Mouse (Mus musculus) limb, embryonic 12.5 days (tissue): ENCODE results near the gene Prr3. TPM values are rescaled to one million over a fixed set of nuclear protein-coding genes. Genes with fewer than 3 reads are reported as not detected.
A peak's percentile ranks its signal among the peaks of the same experiment; 100 is the strongest.

Experiments
- ATAC-seq: fragments of 200-750 bp; cut with Nextera tagmentation; 2 replicates; pipeline ENCODE4 v1.8.0; 2017; ENCODE audit warnings: low read depth, moderate TSS enrichment; ENCODE audit not compliant: insufficient number of reproducible peaks, insufficient read depth, low FRiP score, low TSS enrichment
- H3K27ac ChIP-seq: fragments of 300-500 bp; sonication (generic); 2 replicates; pipeline ENCODE4 v1.5.1; 2016; ENCODE audit warnings: mild to moderate bottlenecking, moderate library complexity
- H3K27me3 ChIP-seq: fragments of 300-500 bp; sonication (generic); 2 replicates; pipeline ENCODE4 v1.6.1; 2016; ENCODE audit warnings: mild to moderate bottlenecking, moderate library complexity
- H3K36me3 ChIP-seq: fragments of 300-500 bp; sonication (generic); 2 replicates; pipeline ENCODE4 v1.6.1; 2016; ENCODE audit warnings: mild to moderate bottlenecking, moderate library complexity
- H3K4me1 ChIP-seq: fragments of 300-500 bp; sonication (generic); replicated peaks from 2 replicates; pipeline ENCODE4 v1.6.1; 2016
- H3K4me2 ChIP-seq: fragments of 300-500 bp; sonication (generic); 2 replicates; pipeline ENCODE4 v1.6.1; 2016; ENCODE audit warnings: mild to moderate bottlenecking, moderate library complexity
- H3K4me3 ChIP-seq: fragments of 300-500 bp; sonication (generic); replicated peaks from 2 replicates; pipeline ENCODE4 v1.5.1; 2016; ENCODE audit warnings: mild to moderate bottlenecking
- H3K9ac ChIP-seq: fragments of 300-500 bp; sonication (generic); replicated peaks from 2 replicates; pipeline ENCODE4 v1.6.1; 2016; ENCODE audit warnings: mild to moderate bottlenecking, moderate library complexity
- H3K9me3 ChIP-seq: fragments of 300-500 bp; sonication (generic); 2 replicates; pipeline ENCODE4 v1.6.1; 2016; ENCODE audit warnings: mild to moderate bottlenecking, moderate library complexity
- WGBS: fragments of 180-500 bp; shearing (Covaris S2); methylation state at CpG from one replicate; pipeline ENCODE4 v1.1.7; 2016; 5-methylcytosine and 5-hydroxymethylcytosine counted together
- microRNA counts: library from miRNA; unstranded; fragments of <30 nt; microRNA quantifications from one replicate; lab custom pipeline; 2017
- microRNA-seq: library from miRNA; unstranded; fragments of <30 nt; microRNA quantifications from one replicate; pipeline ENCODE4, GENCODE M21; 2017
- polyA plus RNA-seq: library from polyadenylated mRNA; unstranded; fragments of >200 nt; fragmentation: Nextera tagmentation; extraction: Ambion mirVana; gene quantifications from 2 replicates; pipeline ENCODE4 v1.2.1, GENCODE M21; 2016

Prr3 gene
- polyA plus RNA-seq, 1 experiment from 2014 or later: 39.0 TPM

DNA sequence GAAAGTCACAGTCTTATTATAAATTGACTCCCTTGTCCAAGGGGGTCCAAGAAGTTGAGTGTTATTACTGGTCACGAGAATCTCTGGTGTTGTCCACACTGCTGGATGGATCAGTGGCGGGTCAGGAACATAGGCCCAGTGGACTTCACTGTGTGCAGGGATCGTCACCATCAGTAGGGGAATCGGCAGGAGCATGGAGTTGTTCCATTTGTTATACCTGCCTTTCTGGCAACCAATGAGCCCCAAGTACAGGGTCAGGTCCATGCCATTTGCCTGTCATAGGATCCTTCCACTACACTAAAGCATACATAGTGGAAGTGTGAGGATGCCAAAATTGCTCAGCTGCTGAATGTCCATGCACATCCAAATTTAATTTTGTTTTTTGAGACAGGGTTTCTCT lies 47.4 kb downstream of the Prr3 start:
- Histone ChIP-seq H3K36me3 (peaks cover 48% of the 10 kb centered on the region), H3K4me1 (no peaks in the 10 kb centered on the region), H3K9me3 (no peaks in the 10 kb centered on the region), H3K27ac (no peak overlapping the region), H3K4me3 (no peak overlapping the region), H3K27me3 (no peaks in the 10 kb centered on the region), H3K4me2 (no peak overlapping the region), H3K9ac (no peak overlapping the region)
- ATAC-seq: no peak
- WGBS: 87% methylated on average over 4 of the region's 4 CpGs

GRCm38 (mm10) chr17:35930627-35931026 lies 49.4 kb downstream of the Prr3 start:
- peaks cover 67% of the 10 kb centered on the region for H3K36me3 ChIP-seq
- no peaks in the 10 kb centered on the region for H3K9me3 ChIP-seq
- H3K4me1 ChIP-seq: no peaks in the 10 kb centered on the region
- no peak overlapping the region for H3K4me3 ChIP-seq
- no peak overlapping the region for H3K9ac ChIP-seq
- H3K27me3 ChIP-seq: no peaks in the 10 kb centered on the region
- no peak for ATAC-seq
- 95% methylated on average over 12 of the region's 12 CpGs for WGBS
- H3K4me2 ChIP-seq: no peak overlapping the region
- no peak overlapping the region for H3K27ac ChIP-seq

DNA sequence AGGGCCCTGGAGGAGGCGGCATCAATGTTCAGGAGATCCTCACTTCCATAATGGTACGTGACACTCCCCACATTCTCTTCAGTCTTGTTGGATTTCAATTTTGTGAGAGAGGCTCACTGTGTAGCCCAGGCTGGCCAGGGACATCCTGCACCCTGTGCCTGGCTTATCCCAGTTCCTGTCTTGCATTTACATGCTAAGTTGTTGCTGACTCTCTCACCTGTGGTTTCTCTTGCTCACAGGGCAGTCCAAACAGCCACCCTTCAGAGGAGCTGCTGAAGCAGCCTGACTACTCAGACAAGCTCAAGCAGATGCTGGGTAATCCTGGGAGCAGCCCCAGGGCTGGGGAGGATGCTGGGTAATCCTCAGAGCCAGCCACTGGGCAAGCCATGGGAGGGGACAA lies 50.5 kb downstream of the Prr3 start:
- WGBS: 100% methylated on average over 2 of the region's 2 CpGs
- Histone ChIP-seq H3K36me3 (peaks cover 78% of the 10 kb centered on the region), H3K9ac (no peak overlapping the region)

GRCm38 (mm10) chr17:35927471-35927870 lies 52.6 kb downstream of the Prr3 start:
- Histone ChIP-seq H3K9ac (no peak overlapping the region), H3K27ac (no peak overlapping the region), H3K36me3 (peaks cover 92% of the 10 kb centered on the region), H3K9me3 (no peaks in the 10 kb centered on the region), H3K4me3 (no peak overlapping the region), H3K27me3 (no peaks in the 10 kb centered on the region), H3K4me1 (no peaks in the 10 kb centered on the region), H3K4me2 (no peak overlapping the region)
- no peak for ATAC-seq
- 86% methylated on average over 1 of the region's 1 CpGs for WGBS

More for the DNA sequence above, 50.5 kb downstream of the Prr3 start:
- no peak overlapping the region for H3K27ac ChIP-seq
- no peaks in the 10 kb centered on the region for H3K27me3 ChIP-seq
- no peak overlapping the region for H3K4me3 ChIP-seq
- no peak for ATAC-seq
- H3K4me1 ChIP-seq: no peaks in the 10 kb centered on the region
- H3K9me3 ChIP-seq: no peaks in the 10 kb centered on the region
- H3K4me2 ChIP-seq: no peak overlapping the region

DNA sequence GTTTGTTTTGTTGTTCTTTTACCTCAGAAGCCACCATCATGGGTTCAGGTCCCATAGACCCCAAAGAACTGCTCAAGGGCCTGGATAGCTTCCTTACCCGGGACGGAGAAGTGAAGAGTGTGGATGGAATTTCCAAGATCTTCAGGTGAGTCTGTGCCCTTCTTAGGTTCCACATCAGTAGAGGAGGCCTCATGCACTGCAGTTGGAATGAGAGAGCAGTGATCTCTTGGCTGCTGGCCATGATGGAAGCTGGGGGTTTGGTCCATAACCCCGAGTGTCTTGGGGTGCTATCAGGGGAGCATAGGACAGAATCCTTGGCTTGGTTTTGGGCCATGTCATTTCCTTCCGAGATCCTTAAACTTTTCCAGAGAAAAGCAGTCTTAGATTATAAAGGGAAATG lies 56.8 kb downstream of the Prr3 start:
- Histone ChIP-seq H3K27ac (no peak overlapping the region), H3K9ac (no peak overlapping the region), H3K27me3 (no peaks in the 10 kb centered on the region), H3K36me3 (peaks cover 57% of the 10 kb centered on the region), H3K4me3 (no peak overlapping the region), H3K9me3 (no peaks in the 10 kb centered on the region), H3K4me1 (peaks cover 21% of the 10 kb centered on the region), H3K4me2 (no peak overlapping the region)
- WGBS: 94% methylated on average over 4 of the region's 4 CpGs
- ATAC-seq: no peak

DNA sequence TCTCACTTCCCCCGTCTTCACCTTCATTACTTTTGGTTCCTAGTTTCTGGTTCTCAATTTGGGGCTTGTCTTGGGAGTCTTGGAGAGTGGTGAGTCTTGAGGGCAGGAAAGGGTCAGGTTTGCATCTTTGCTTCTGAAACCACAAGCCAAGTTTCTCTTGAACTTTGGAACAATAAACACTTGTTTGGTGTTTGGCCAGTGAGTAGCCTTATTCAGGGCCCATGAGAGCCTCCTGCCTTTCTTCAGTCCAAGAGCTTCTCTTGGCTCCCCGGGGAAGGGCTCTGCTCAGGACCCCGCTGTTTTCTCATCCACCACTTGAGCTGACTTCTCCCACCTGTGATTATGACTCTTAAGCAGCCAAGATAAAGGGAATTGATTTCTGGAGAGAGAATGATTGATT lies 57.5 kb downstream of the Prr3 start:
- no peak overlapping the region for H3K4me3 ChIP-seq
- peaks cover 21% of the 10 kb centered on the region for H3K4me1 ChIP-seq
- H3K9ac ChIP-seq: no peak overlapping the region
- no peak overlapping the region for H3K27ac ChIP-seq
- H3K9me3 ChIP-seq: no peaks in the 10 kb centered on the region
- no peaks in the 10 kb centered on the region for H3K27me3 ChIP-seq
- ATAC-seq: no peak
- 84% methylated on average over 3 of the region's 3 CpGs for WGBS
- no peak overlapping the region for H3K4me2 ChIP-seq
- H3K36me3 ChIP-seq: peaks cover 50% of the 10 kb centered on the region

MicroRNAs within 50 kb of the gene (microRNA counts, 519-probe panel; counts per million panel counts)
- not detected for microRNA mmu-miR-877 (lab: Ali Mortazavi, UCI)

Small RNA genes within 50 kb of the gene (microRNA-seq; reads per million reads assigned to microRNA genes)
- 82.3 reads per million, percentile 49 among the genes with 10 or more reads in this experiment for gene Mir877

Other genes starting within 250 kb of the Prr3 start
- gene Ier3, start 158.6 kb downstream of the Prr3 start, polyA plus RNA-seq: 8.7 and 9.9 TPM in 2 replicates
- 45.8 and 45.9 TPM in 2 replicates for gene Flot1, start 157.0 kb downstream of the Prr3 start, polyA plus RNA-seq
- gene Tubb5, start 141.9 kb downstream of the Prr3 start, polyA plus RNA-seq: 1,183 and 1,215 TPM in 2 replicates
- 16.9 and 19.4 TPM in 2 replicates for gene Mdc1, start 138.7 kb downstream of the Prr3 start, polyA plus RNA-seq
- gene Nrm, start 118.9 kb downstream of the Prr3 start, polyA plus RNA-seq: 51.3 and 52.5 TPM in 2 replicates
- 21.3 and 24.0 TPM in 2 replicates for gene Ppp1r18, start 114.6 kb downstream of the Prr3 start, polyA plus RNA-seq
- 56.9 and 64.3 TPM in 2 replicates for gene Dhx16, start 100.4 kb downstream of the Prr3 start, polyA plus RNA-seq
- gene 2310061I04Rik, start 82.8 kb downstream of the Prr3 start, polyA plus RNA-seq: 18.6 and 24.8 TPM in 2 replicates
- 139 and 143 TPM in 2 replicates for gene Atat1, start 70.2 kb downstream of the Prr3 start, polyA plus RNA-seq
- 61.2 and 66.8 TPM in 2 replicates for gene Mrps18b, start 63.8 kb downstream of the Prr3 start, polyA plus RNA-seq
- gene Ppp1r10, start 63.8 kb downstream of the Prr3 start, polyA plus RNA-seq: 50.4 and 50.7 TPM in 2 replicates
- gene Abcf1, start 10.5 kb downstream of the Prr3 start, polyA plus RNA-seq: 102 and 107 TPM in 2 replicates
- gene Gnl1, start 385 bp downstream of the Prr3 start, polyA plus RNA-seq: 59.2 and 59.7 TPM in 2 replicates
- gene H2-T24, start 40.3 kb upstream of the Prr3 start, polyA plus RNA-seq: 3.0 and 3.2 TPM in 2 replicates
- gene H2-T23, start 52.6 kb upstream of the Prr3 start, polyA plus RNA-seq: 4.2 and 6.4 TPM in 2 replicates
- 14.0 and 15.4 TPM in 2 replicates for gene H2-T22, start 62.5 kb upstream of the Prr3 start, polyA plus RNA-seq
- gene Gm6034, start 62.7 kb upstream of the Prr3 start, polyA plus RNA-seq: not detected in 2 replicates
- not detected in 2 replicates for gene Gm11127, start 78.1 kb upstream of the Prr3 start, polyA plus RNA-seq
- not detected in 2 replicates for gene Gm19684, start 141.4 kb upstream of the Prr3 start, polyA plus RNA-seq
- gene Gm7030, start 149.2 kb upstream of the Prr3 start, polyA plus RNA-seq: not detected in 2 replicates
- not detected in 2 replicates for gene Gm8909, start 188.3 kb upstream of the Prr3 start, polyA plus RNA-seq
- not detected in 2 replicates for gene H2-T3, start 210.1 kb upstream of the Prr3 start, polyA plus RNA-seq